Mouse (Mus musculus) cerebellum, adult 9-10 months (tissue): ENCODE data around the gene Ppp1r1a.
A peak's percentile ranks its signal among the peaks of the same experiment; 100 is the strongest.

Experiments
- DNase-seq: peaks from one replicate; pipeline ENCODE4 v3.0.0; 2022

The Ppp1r1a gene

GRCm38 (mm10) chr15:103513621-103514031 is 24.2 kb downstream of the Ppp1r1a start:
- no peak for DNase-seq

GRCm38 (mm10) chr15:103511652-103512051 is 26.2 kb downstream of the Ppp1r1a start:
- no peak for DNase-seq

- DNase-seq, result no peak
Measured at GRCm38 (mm10) chr15:103509317-103509716, 28.5 kb downstream of the Ppp1r1a start.

GRCm38 (mm10) chr15:103503660-103504059 is 34.1 kb downstream of the Ppp1r1a start:
- DNase-seq, result no peak

- DNase-seq, result no peak
Measured at GRCm38 (mm10) chr15:103503251-103503600, 34.6 kb downstream of the Ppp1r1a start.

- DNase-seq, result peak; percentile 49
Measured at GRCm38 (mm10) chr15:103502435-103503250, 35.2 kb downstream of the Ppp1r1a start, which contains the start of gene Pde1b. Gene Pde1b (plus strand): TSS chr15:103503034.

- no peak for DNase-seq
Measured at GRCm38 (mm10) chr15:103501186-103501585, 36.6 kb downstream of the Ppp1r1a start.

- no peak for DNase-seq
Measured at GRCm38 (mm10) chr15:103500723-103501122, 37.1 kb downstream of the Ppp1r1a start.

GRCm38 (mm10) chr15:103498157-103498556 is 39.6 kb downstream of the Ppp1r1a start:
- DNase-seq, result no peak

GRCm38 (mm10) chr15:103496204-103497140 is 41.3 kb downstream of the Ppp1r1a start:
- no peak for DNase-seq

GRCm38 (mm10) chr15:103488336-103488735 is 49.5 kb downstream of the Ppp1r1a start:
- DNase-seq, result no peak

GRCm38 (mm10) chr15:103486658-103487057 is 51.1 kb downstream of the Ppp1r1a start:
- DNase-seq, result no peak

GRCm38 (mm10) chr15:103485106-103485505 is 52.7 kb downstream of the Ppp1r1a start:
- DNase-seq, result no peak

- DNase-seq, result no peak
Measured at GRCm38 (mm10) chr15:103484490-103484889, 53.3 kb downstream of the Ppp1r1a start.

GRCm38 (mm10) chr15:103482488-103482887 is 55.3 kb downstream of the Ppp1r1a start:
- no peak for DNase-seq
